Mouse (Mus musculus): ENCODE measurements around the gene Eri3.
A peak's percentile ranks its signal among the peaks of the same experiment; 100 is the strongest.

The Eri3 gene

DNA sequence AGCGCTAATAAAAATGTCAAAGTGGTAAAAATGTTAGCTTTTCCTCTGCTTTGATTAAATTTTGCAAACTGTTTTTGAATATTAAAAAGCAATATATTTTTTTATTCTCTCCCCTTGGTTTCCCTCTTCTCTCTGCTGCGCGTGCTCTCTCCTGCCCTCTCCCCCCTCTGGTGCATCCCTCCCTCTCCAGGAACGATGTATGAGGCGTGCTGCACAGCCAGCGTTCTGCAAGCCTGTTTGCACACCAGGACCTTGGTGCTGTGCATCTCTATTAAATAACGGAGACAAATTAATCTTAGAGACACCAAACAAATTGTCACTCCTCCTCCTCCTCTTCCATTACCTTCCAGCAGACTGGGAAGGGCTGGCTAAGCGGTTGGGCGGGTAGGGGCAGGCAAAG is 31.5 kb downstream of the Eri3 start:
- no peak for DNase-seq

DNA sequence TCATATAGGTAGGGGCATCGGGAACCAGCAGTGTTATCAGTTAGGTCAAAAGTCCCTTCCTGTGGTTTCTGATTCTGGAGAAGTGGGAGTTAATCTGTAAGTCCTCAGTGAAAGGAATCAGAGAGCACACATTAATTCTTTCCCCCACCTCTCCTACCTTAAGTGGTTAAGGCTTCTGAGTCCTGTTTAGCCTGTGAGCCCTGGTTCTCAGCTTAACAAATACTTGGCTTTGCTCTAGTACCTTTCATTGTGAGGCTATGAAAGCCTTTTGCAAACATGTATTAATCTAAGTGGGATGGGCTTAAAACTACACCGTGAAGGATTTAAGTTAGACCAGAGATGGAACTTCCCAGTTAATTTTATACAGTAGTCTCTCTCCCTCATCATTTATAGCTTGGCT is 35.8 kb downstream of the Eri3 start:
- DNase-seq: no peak

DNA sequence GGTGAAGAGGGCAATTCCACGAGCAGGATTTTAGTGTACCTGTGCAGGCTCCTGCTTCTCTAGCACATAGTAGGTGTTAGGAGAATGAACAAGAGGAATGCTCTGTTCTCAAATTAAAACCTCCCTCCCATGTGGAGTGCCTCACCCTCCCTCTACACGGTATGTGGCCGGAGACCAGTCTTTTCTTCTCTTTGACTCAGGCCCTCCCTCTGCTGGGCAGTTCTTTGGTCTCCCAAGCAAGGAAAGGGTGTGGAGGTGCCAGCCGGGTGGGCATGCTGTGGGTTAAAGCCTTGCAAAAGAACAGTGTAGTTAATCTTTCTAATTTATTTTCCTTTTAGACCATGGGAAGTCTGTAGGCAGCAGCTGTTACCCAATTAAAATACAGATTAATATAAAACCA is 37.3 kb downstream of the Eri3 start:
- peak in 1 of 2 experiments; percentile 8 for DNase-seq

DNA sequence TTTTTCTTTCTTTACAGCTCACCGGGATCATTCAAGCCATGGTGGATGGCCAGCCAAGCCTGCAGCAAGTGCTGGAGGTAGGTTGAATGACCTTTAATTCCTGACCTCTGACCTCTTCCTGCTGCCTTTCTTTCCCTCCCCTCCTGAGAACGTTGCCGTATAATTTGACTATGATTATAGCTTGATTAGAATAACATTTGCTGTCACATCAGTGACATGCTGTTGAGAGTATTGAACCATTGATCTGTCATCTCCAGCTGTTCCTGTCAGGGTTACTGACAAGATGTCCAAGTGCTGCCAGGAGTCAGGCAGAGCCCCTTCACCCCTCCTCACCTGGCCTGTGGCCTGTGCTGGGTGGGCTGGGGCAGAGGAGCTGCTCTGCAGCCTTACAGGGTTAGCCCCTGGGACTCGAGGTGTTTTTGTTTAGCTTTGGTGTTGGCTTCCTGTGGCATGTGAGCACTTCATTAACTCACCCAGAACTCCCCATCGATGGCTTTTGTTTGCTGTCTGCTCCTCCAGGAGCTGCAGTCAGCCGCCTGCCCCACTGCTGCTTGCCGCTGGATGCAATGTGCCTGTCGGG is 39.0 kb downstream of the Eri3 start:
- no peak for DNase-seq

GRCm38 (mm10) chr4:117590781-117591180 is 40.6 kb downstream of the Eri3 start:
- peak; percentile 17 to 34 for DNase-seq

- peak in 1 of 2 experiments; percentile 7 for DNase-seq
These were observed 42.0 kb downstream of the Eri3 start for GRCm38 (mm10) chr4:117592206-117592605.

DNA sequence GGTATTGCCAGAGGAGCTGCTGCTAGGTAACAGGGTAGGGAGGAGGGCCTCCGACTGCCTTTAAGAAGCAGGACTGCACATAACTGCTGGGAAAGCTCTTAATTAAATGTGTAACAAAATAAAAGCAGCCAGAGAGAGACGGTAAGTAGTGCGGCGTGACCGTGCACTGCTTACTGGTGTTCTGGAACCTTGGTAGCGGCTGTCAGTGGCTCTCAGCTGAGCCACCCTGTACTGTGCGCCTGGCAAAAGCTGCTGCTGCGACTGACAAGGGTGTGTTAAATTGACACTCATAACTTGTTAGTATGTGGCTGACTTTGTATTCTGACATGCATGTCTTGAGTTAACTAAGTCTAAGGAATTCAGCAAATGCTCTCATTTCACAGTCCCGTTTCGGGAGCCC is 45.1 kb downstream of the Eri3 start:
- DNase-seq: no peak

GRCm38 (mm10) chr4:117599986-117600565 is 49.9 kb downstream of the Eri3 start:
- no peak for DNase-seq

DNA sequence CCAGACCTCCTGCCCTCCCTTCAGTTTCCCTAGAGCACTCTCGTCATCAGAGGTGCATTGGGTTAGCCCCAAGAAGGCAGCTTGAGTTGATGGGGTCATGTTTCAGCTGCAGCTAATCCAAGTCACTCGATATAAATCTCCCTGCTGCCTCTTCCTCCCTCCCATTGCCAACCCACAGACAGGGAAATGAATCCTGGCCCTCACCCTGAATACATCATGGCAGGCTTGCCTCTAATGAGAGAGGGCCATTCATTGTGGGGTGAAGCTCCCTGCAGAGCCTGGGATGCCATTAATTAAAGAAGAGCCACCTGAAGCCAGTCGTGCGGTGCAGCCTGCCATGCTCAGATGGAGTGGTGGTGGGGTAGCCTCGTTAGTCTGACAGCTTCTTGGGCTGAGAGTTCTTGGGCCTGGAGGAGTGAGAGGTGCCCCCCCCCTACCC is 51.2 kb downstream of the Eri3 start:
- no peak for DNase-seq

DNA sequence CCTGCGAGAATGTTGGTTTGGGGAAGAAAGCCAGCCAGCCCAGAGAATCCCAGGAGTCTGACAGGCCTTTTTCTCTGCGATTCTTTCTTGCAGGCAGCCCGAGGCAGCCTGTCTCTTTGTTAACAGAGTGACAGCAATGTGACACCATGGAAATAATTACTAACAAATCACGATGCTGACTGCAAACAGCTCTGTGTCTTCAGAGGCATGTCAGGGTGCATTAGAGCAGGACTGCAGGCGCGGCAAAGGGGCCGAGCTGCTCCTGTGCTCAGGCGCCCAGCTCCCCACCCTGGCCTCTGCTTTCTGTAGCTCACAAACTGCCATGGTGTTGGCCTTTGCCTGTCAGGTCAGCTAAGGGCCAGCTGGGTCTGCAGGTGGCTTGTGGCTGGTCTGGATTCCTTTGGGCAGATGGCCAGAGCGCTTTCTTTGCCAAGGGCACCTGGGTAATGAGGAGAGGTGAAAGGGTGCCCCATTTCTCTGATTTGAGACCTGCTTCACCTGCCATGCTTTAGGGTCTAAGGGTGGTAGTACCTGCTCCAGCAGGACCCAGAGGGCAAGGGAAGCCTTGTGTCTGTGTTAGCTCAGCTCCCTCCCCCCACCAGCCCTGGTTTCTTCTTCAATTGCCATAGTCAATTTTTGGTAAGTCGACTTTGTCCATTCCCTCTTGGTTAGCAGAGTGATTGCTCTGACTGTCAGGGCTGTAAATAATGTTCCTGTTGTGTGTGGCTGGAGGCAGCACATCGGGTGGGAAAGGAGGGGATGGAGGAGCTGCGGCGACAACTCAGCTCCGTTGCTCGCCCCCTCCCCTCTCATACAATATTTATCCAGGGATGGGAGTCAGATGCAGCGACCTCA is 55.2 kb downstream of the Eri3 start:
- DNase-seq: peak in 1 of 2 experiments; percentile 11

DNA sequence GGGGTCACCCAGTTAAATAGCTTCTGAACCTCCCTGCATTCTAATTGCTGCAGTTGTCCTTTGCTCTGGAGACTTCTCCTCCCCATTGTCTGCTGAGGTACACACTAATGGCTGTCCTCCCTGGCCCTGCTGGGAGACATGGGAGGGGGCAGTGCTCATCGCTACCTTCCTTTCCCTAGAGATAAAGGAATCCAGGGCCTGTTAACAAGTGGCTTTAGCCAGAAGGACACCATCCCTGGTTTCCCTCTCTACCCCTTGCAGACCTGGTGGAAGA is 55.7 kb downstream of the Eri3 start:
- no peak for DNase-seq

GRCm38 (mm10) chr4:117606831-117607610 is 56.9 kb downstream of the Eri3 start:
- no peak for DNase-seq

- DNase-seq: no peak
These were observed 58.1 kb downstream of the Eri3 start for GRCm38 (mm10) chr4:117608265-117608664.

DNA sequence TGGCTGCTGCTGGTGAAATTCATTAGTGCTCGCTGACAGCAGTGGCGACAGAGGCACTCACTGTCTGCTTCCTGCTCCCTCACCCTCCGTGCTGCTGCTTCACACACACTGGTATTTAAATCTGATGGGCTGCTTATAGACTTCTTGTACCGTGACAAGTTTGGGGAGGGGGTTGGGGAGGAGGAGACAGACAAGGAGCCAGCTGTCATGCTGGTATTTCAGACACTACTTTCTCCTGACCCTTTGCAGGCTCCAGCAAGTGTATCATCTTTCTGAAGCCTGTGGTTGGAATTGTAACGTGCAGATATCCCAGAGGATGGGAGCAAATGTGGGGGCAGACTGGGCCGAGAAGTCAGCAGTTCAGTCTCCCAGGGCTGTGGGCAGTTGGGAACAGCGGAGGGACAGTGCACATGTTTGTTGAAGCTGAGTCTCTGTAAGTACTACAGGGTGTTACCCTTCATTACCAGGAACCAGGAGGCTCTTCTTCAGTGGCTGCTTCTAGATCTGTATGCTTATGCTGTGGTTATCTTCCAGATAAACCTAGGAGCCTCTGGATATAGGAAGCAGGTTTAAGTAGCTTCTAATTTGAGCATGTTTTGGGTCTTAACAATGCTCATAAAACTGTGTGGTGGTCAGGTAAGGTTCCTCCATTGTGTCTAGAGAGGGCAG is 59.3 kb downstream of the Eri3 start:
- no peak for DNase-seq

- DNase-seq: no peak
These were observed 61.2 kb downstream of the Eri3 start for GRCm38 (mm10) chr4:117611385-117611784.

DNA sequence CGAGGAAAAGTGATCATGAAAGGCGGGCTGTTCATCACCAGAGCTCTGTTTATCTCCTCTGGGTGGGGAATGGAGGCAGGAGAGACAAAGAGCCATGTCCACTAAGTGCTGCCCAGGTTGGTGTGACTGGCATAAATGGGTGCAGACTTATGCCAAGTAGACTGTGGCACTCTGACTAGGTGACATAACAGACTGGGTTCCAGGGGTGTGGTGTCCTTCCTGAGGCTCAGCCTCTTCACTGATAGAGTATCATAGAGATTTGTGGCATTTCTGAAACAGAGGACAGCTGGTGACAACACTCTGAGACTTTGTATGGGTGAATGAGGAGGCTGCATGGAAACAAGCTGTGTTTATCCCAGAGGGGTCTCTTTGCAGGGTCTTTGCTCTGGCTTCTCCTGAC is 61.6 kb downstream of the Eri3 start:
- DNase-seq: no peak

GRCm38 (mm10) chr4:117612713-117613112 is 62.5 kb downstream of the Eri3 start:
- DNase-seq: no peak

DNA sequence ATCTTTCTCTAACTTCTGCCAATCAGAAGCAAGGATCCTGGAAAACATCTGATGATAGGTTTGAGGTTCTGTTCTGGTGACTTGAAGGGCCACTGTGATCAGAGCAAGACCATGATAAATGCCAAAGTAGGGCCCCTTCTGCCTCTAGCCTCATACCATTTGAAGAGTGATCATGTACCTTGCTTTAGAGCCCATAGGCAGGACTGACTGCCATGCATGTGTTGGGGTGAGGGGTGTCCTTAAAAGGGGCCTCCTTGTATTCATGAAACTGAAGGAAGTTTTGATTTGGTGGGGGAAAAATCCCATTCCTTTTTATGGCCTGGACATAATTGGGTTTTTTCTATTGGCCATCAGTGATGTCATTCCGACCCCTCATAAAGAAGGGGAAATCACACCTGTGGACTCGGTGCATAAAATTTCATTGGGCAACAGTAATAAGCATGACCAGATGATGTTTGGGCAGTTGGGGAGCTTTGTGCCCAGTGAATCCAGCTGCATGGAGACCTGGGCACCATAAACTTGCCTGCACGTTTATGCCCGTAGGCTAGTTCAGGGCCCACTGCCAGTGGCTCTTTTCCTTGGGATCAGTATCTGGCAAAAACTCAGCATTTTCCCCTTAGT is 63.1 kb downstream of the Eri3 start:
- no peak for DNase-seq

- no peak for DNase-seq
These were observed 66.4 kb downstream of the Eri3 start for GRCm38 (mm10) chr4:117616600-117616999.

GRCm38 (mm10) chr4:117622270-117622669 is 72.1 kb downstream of the Eri3 start:
- DNase-seq: no peak

GRCm38 (mm10) chr4:117623025-117623424 is 72.9 kb downstream of the Eri3 start:
- peak in 1 of 2 experiments; percentile 10 for DNase-seq

DNA sequence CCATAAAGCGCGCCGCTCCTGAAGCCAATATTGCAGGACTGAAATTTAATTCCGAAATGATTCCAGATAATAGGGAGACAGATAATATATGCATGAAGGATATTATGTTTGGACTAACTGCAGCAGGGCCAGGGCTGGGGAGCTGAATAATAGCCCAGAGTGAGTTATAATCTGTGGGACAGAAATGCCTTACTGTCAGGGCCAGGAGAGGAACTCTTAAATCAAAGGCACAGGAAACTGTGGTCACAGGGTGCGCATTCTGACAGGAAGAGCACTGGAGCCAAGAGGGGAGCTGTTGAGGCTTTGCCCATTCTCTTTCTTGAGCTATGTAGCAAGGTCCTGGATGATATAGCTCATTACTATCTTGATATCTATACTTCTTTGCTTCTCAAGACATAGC is 74.5 kb downstream of the Eri3 start:
- DNase-seq: no peak

All from lung, adult 18-20 months (tissue).